Mouse (Mus musculus): ENCODE measurements at regions not wholly inside any gene's neighbourhood (a gene's known extent, or its start where the extent isn't known, plus 50 kb on each side); places are given as distances from the start of the nearest gene placed in this dataset.

DNA sequence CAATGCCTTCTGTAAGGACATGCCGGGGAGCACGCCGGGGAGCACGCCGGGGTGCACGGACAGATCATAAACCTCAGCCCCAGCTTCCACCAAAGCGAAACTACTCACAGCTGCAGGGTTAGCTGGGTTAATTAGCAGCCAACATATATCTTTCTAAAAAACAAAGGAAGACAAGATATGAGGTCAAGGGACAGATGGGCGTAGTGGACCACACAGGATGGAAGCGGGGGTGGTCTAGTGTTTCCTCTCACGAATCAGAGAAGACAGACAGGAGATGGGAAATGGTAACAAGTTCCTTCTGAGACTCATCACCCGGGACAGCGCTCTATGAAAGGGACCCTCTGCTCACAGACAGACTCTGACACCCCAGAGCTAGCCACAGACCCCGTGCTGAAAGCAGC lies 60.0 kb upstream of the Ajap1 start:
- no peak for TF ChIP-seq CTCF (IDR thresholded peaks at IDR 0.05 in 2 of 3, conservative IDR thresholded peaks at IDR 0.05 in 1 of 3; ENCODE audit: control insufficient read depth in 1 of 3, insufficient read depth in 1 of 3, low read depth in 2 of 3, low read length in 3 of 3, poor library complexity in 1 of 3, severe bottlenecking in 1 of 3)
- no peak for TF ChIP-seq JUND (IDR thresholded peaks at IDR 0.05; ENCODE audit: low read depth, low read length)
- no peak for TF ChIP-seq ZNF384 (IDR thresholded peaks at IDR 0.05; ENCODE audit: low read depth, low read length)
- no peak for TF ChIP-seq POLR2A (IDR thresholded peaks at IDR 0.05; ENCODE audit: control insufficient read depth in 1 of 2, insufficient read depth in 1 of 2, low read depth in 1 of 2, low read length in 2 of 2, poor library complexity in 1 of 2)
- TF ChIP-seq POLR2AphosphoS2 (IDR thresholded peaks at IDR 0.05; ENCODE audit: low read length): no peak
- no peak for TF ChIP-seq MAX (IDR thresholded peaks at IDR 0.05; ENCODE audit: low read length)
- TF ChIP-seq E2F4 (IDR thresholded peaks at IDR 0.05; ENCODE audit: borderline replicate concordance, low read depth, low read length): no peak

All from MEL (cell line).